Mouse (Mus musculus) ovary, postnatal 14 days (tissue): ENCODE results near the gene Gm20929.
"Not testable (repeated sequence)": the region's sequence is repeated elsewhere in the genome, so short reads cannot be mapped to it uniquely, and the experiment has no call there.

Experiments used
- DNase-seq: peaks from one replicate; pipeline ENCODE4 v3.0.0; 2022; ENCODE audit warnings: low spot score

Gm20929 gene

GRCm38 (mm10) chrY:53843649-53844048 is at the start of gene Gm20929:
Gm20929 (plus strand) TSS chrY:53843949.
- DNase-seq = not testable (repeated sequence)
